Mouse (Mus musculus) midbrain, embryonic 14.5 days (tissue): ENCODE measurements at regions not wholly inside any gene's neighbourhood (a gene's known extent, or its start where the extent isn't known, plus 50 kb on each side); places are given as distances from the start of the nearest gene placed in this dataset.
"Not testable (repeated sequence)": the region's sequence is repeated elsewhere in the genome, so short reads cannot be mapped to it uniquely, and the experiment has no call there.

Experiments used
- ATAC-seq: fragments of 200-750 bp; cut with Nextera tagmentation; 2 replicates; pipeline ENCODE4 v1.8.0; 2017; ENCODE audit warnings: moderate number of reproducible peaks, moderate library complexity; ENCODE audit not compliant: low FRiP score, low TSS enrichment
- DNase-seq: peaks from one replicate; pipeline ENCODE4 v3.0.0-alpha.2; 2015
- H3K27ac ChIP-seq: fragments of 300-500 bp; sonication (generic); replicated peaks from 2 replicates; pipeline ENCODE4 v1.5.1; 2014; ENCODE audit warnings: mild to moderate bottlenecking, low read depth, low read length, moderate library complexity
- H3K27me3 ChIP-seq: fragments of 300-500 bp; sonication (generic); 2 replicates; pipeline ENCODE4 v1.6.1; 2014; ENCODE audit warnings: low read length, control low read depth, mixed read lengths; ENCODE audit not compliant: control insufficient read depth, insufficient read depth
- H3K36me3 ChIP-seq: fragments of 300-500 bp; sonication (generic); 2 replicates; pipeline ENCODE4 v1.6.1; 2014; ENCODE audit warnings: low read length, control low read depth; ENCODE audit not compliant: control insufficient read depth, insufficient read depth
- H3K4me1 ChIP-seq: fragments of 300-500 bp; sonication (generic); 2 replicates; pipeline ENCODE4 v1.6.1; 2014; ENCODE audit warnings: mild to moderate bottlenecking, antibody characterized with exemption, low read length, control low read depth; ENCODE audit not compliant: control insufficient read depth, insufficient read depth
- H3K4me2 ChIP-seq: fragments of 300-500 bp; sonication (generic); 2 replicates; pipeline ENCODE4 v1.6.1; 2014; ENCODE audit warnings: mild to moderate bottlenecking, low read length, moderate library complexity
- H3K4me3 ChIP-seq: fragments of 300-500 bp; sonication (generic); replicated peaks from 2 replicates; pipeline ENCODE4 v1.5.1; 2014; ENCODE audit warnings: low read depth, low read length
- H3K9ac ChIP-seq: fragments of 300-500 bp; sonication (generic); replicated peaks from 2 replicates; pipeline ENCODE4 v1.6.1; 2014; ENCODE audit warnings: mild to moderate bottlenecking, low read length, moderate library complexity
- H3K9me3 ChIP-seq: fragments of 300-500 bp; sonication (generic); 2 replicates; pipeline ENCODE4 v1.6.1; 2016; ENCODE audit warnings: low read length, control low read depth, mixed read lengths; ENCODE audit not compliant: control insufficient read depth
- WGBS: fragments of 180-500 bp; shearing (Covaris S2); extraction: QIAGEN DNeasy Blood & Tissue Kit; methylation state at CpG from one replicate; pipeline ENCODE4 v1.1.7; 2014; 5-methylcytosine and 5-hydroxymethylcytosine counted together

GRCm38 (mm10) chr19:33860658-33861057 lies 73.4 kb upstream of the Lipo1 start:
- no peaks in the 10 kb centered on the region for H3K9me3 ChIP-seq
- no peak for ATAC-seq
- no peak overlapping the region for H3K4me2 ChIP-seq
- no peaks in the 10 kb centered on the region for H3K4me1 ChIP-seq
- no peaks in the 10 kb centered on the region for H3K36me3 ChIP-seq
- H3K4me3 ChIP-seq, result no peak overlapping the region
- H3K9ac ChIP-seq, result no peak overlapping the region
- no peaks in the 10 kb centered on the region for H3K27me3 ChIP-seq
- peak; percentile 14 for DNase-seq
- H3K27ac ChIP-seq, result no peak overlapping the region
- 73% methylated on average over 1 of the region's 1 CpGs for WGBS

- H3K27ac ChIP-seq, result no peak overlapping the region
- 38% methylated on average over 4 of the region's 4 CpGs for WGBS
- H3K36me3 ChIP-seq, result no peaks in the 10 kb centered on the region
- DNase-seq (no peak), ATAC-seq (no peak)
- H3K27me3 ChIP-seq, result no peaks in the 10 kb centered on the region
- H3K4me2 ChIP-seq, result no peak overlapping the region
- no peaks in the 10 kb centered on the region for H3K4me1 ChIP-seq
- no peak overlapping the region for H3K9ac ChIP-seq
- no peaks in the 10 kb centered on the region for H3K9me3 ChIP-seq
- H3K4me3 ChIP-seq, result no peak overlapping the region
Measured at GRCm38 (mm10) chr19:33851061-33851460, 63.8 kb upstream of the Lipo1 start.

- ATAC-seq (no peak), DNase-seq (no peak)
- H3K27ac ChIP-seq, result no peak overlapping the region
- H3K4me2 ChIP-seq, result no peak overlapping the region
- H3K4me1 ChIP-seq, result no peaks in the 10 kb centered on the region
- no peak overlapping the region for H3K9ac ChIP-seq
- no peaks in the 10 kb centered on the region for H3K36me3 ChIP-seq
- H3K27me3 ChIP-seq, result no peaks in the 10 kb centered on the region
- no peak overlapping the region for H3K4me3 ChIP-seq
- no peaks in the 10 kb centered on the region for H3K9me3 ChIP-seq
Measured at GRCm38 (mm10) chr19:33850611-33851010, 63.4 kb upstream of the Lipo1 start.

GRCm38 (mm10) chr19:33850136-33850535 lies 62.9 kb upstream of the Lipo1 start:
- H3K36me3 ChIP-seq, H3K4me2 ChIP-seq, H3K9me3 ChIP-seq, H3K4me1 ChIP-seq, H3K27me3 ChIP-seq, H3K4me3 ChIP-seq, H3K27ac ChIP-seq, DNase-seq, ATAC-seq, H3K9ac ChIP-seq: not testable (repeated sequence)
- WGBS, result 88% methylated on average over 3 of the region's 3 CpGs

- not testable (repeated sequence) for H3K4me2 ChIP-seq, DNase-seq, H3K9me3 ChIP-seq, H3K4me3 ChIP-seq, H3K27ac ChIP-seq, H3K27me3 ChIP-seq, ATAC-seq, H3K9ac ChIP-seq, H3K4me1 ChIP-seq, H3K36me3 ChIP-seq
- 82% methylated on average over 6 of the region's 6 CpGs for WGBS
Measured at GRCm38 (mm10) chr19:33849291-33850044, 62.2 kb upstream of the Lipo1 start.
